Mouse (Mus musculus) CD4-positive helper T cell, adult 2 months (primary cell): ENCODE measurements at regions not wholly inside any gene's neighbourhood (a gene's known extent, or its start where the extent isn't known, plus 50 kb on each side); places are given as distances from the start of the nearest gene placed in this dataset.
A peak's percentile ranks its signal among the peaks of the same experiment; 100 is the strongest.

Experiments
- DNase-seq: peaks from one replicate; pipeline ENCODE4 v3.0.0-alpha.2; 2012; ENCODE audit warnings: low read depth, missing footprints, low spot score

DNA sequence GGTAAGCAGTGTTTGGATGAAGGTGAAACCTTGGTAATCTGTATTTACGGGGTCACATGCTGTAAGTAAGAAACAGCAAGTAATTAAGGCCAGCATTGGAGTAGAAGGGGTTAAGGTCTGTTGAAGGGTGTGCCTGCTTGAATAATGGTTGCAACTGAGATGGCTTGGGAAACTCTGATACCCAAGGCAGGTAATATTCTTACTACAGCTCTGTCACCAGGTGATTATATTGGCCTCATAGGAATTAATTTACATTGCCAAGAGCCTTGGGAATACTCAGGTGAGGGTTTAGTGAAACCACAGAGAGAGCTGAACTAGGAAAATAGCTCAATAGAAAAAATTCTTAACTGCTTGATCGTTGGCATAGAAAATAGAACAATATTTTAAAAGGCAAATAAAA is 73.8 kb upstream of the Lcorl start:
- no peak for DNase-seq

DNA sequence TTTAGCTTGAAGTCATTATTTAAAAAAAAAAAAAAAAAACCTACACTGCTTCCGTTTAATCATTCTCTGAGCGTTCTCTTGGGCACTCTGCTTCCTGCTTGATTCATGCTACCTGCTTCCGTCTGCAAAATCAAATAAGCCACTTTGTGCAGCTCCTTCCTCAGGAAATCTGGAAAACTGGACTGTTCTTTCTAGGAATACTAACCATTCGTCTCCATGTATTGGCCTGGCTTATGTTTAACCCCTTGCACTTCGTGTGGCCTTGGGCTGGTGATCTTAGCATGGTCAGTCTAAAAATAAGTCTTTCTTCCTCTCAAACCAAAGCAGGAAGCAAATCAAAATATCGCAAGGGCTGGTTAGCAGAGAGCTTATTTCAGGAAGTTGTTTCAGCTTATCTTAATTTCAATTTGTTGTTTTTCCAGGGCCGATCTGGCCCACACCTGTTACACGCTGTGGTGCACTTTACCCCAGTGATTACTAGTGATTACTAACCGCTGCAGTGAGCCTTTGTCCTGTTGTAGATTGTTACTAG is 68.5 kb upstream of the Lcorl start:
- DNase-seq = peak; percentile 3

- peak; percentile 3 for DNase-seq
These were observed 66.6 kb upstream of the Lcorl start for GRCm38 (mm10) chr5:45923907-45924594.
